Mouse (Mus musculus) hindbrain, postnatal 0 days (tissue): ENCODE data around the gene Vil1. TPM values are rescaled to one million over a fixed set of nuclear protein-coding genes. Genes with fewer than 3 reads are reported as not detected.

ENCODE experiments used
- ATAC-seq: fragments of 200-750 bp; cut with Nextera tagmentation; 2 replicates; pipeline ENCODE4 v1.8.0; 2017; ENCODE audit warnings: mild to moderate bottlenecking, moderate TSS enrichment, moderate library complexity
- DNase-seq: peaks from one replicate; pipeline ENCODE4 v3.0.0-alpha.2; 2015; ENCODE audit warnings: low spot score
- H3K27ac ChIP-seq: fragments of 300-500 bp; sonication (generic); 2 replicates; pipeline ENCODE4 v1.5.1; 2014; ENCODE audit warnings: mild to moderate bottlenecking
- H3K27me3 ChIP-seq: fragments of 300-500 bp; sonication (generic); 2 replicates; pipeline ENCODE4 v1.6.1; 2014; ENCODE audit warnings: low read length, mixed read lengths; ENCODE audit not compliant: insufficient read depth
- H3K36me3 ChIP-seq: fragments of 300-500 bp; sonication (generic); 2 replicates; pipeline ENCODE4 v1.6.1; 2014; ENCODE audit warnings: low read length, mixed read lengths; ENCODE audit not compliant: insufficient read depth
- H3K4me1 ChIP-seq: fragments of 300-500 bp; sonication (generic); 2 replicates; pipeline ENCODE4 v1.6.1; 2014; ENCODE audit warnings: antibody characterized with exemption, low read length, mixed read lengths; ENCODE audit not compliant: insufficient read depth
- H3K4me2 ChIP-seq: fragments of 300-500 bp; sonication (generic); 2 replicates; pipeline ENCODE4 v1.6.1; 2014; ENCODE audit warnings: low read depth, mild to moderate bottlenecking, low read length, moderate library complexity, mixed read lengths
- H3K4me3 ChIP-seq: fragments of 300-500 bp; sonication (generic); 2 replicates; pipeline ENCODE4 v1.5.1; 2014; ENCODE audit warnings: low read length
- H3K9ac ChIP-seq: fragments of 300-500 bp; sonication (generic); replicated peaks from 2 replicates; pipeline ENCODE4 v1.6.1; 2014; ENCODE audit warnings: mild to moderate bottlenecking, low read length, moderate library complexity, mixed read lengths
- H3K9me3 ChIP-seq: fragments of 300-500 bp; sonication (generic); 2 replicates; pipeline ENCODE4 v1.6.1; 2016; ENCODE audit warnings: low read length, mixed read lengths
- CTCF ChIP-seq: IDR thresholded peaks from 2 replicates; pipeline ENCODE4 v1.5.1; 2016; ENCODE audit warnings: antibody characterized with exemption, control low read depth, low read depth
- WGBS: fragments of 180-500 bp; shearing (Covaris S2); extraction: QIAGEN DNeasy Blood & Tissue Kit; methylation state at CpG from one replicate; pipeline ENCODE4 v1.1.7; 2014; 5-methylcytosine and 5-hydroxymethylcytosine counted together
- polyA plus RNA-seq: library from polyadenylated mRNA; unstranded; fragments of >200 nt; fragmentation: Nextera tagmentation; extraction: Ambion mirVana; gene quantifications from 2 replicates; pipeline ENCODE4 v1.2.1, GENCODE M21; 2015
- total RNA-seq: library from RNA; depleted of rRNA; stranded (reverse); fragments of >200 nt; gene quantifications from 2 replicates; pipeline ENCODE4 v1.2.3, GENCODE M21; 2014

Gene Vil1
- total and polyA plus RNA-seq, 2 experiments from 2014 or later, result 0.14 to 0.26 TPM

GRCm38 (mm10) chr1:74423147-74423546, 14.0 kb downstream of the Vil1 start:
- Histone ChIP-seq H3K36me3 (no peaks in the 10 kb centered on the region), H3K27me3 (no peaks in the 10 kb centered on the region), H3K27ac (no peak overlapping the region), H3K4me2 (no peak overlapping the region), H3K4me1 (no peaks in the 10 kb centered on the region), H3K4me3 (no peak overlapping the region), H3K9me3 (no peaks in the 10 kb centered on the region), H3K9ac (no peak overlapping the region)
- DNase-seq (no peak), ATAC-seq (no peak)
- no peak for TF ChIP-seq CTCF
- 20% methylated on average over 8 of the region's 8 CpGs for WGBS

GRCm38 (mm10) chr1:74425845-74426244, 16.7 kb downstream of the Vil1 start:
- no peaks in the 10 kb centered on the region for H3K27me3 ChIP-seq
- no peak overlapping the region for H3K4me2 ChIP-seq
- no peaks in the 10 kb centered on the region for H3K9me3 ChIP-seq
- no peaks in the 10 kb centered on the region for H3K36me3 ChIP-seq
- H3K4me3 ChIP-seq, result no peak overlapping the region
- H3K4me1 ChIP-seq, result no peaks in the 10 kb centered on the region
- ATAC-seq, result no peak
- H3K27ac ChIP-seq, result no peak overlapping the region
- DNase-seq, result no peak
- TF ChIP-seq CTCF, result no peak
- WGBS, result 71% methylated on average over 7 of the region's 7 CpGs
- H3K9ac ChIP-seq, result no peak overlapping the region

GRCm38 (mm10) chr1:74433220-74433619, 24.0 kb downstream of the Vil1 start:
- 88% methylated on average over 6 of the region's 6 CpGs for WGBS
- ATAC-seq (no peak), DNase-seq (no peak)
- Histone ChIP-seq H3K27ac (no peak overlapping the region), H3K9ac (no peak overlapping the region), H3K27me3 (no peaks in the 10 kb centered on the region), H3K36me3 (peaks cover 6% of the 10 kb centered on the region), H3K4me1 (no peaks in the 10 kb centered on the region), H3K9me3 (no peaks in the 10 kb centered on the region), H3K4me2 (no peak overlapping the region), H3K4me3 (no peak overlapping the region)
- TF ChIP-seq CTCF, result no peak

- Histone ChIP-seq H3K9me3 (no peaks in the 10 kb centered on the region), H3K27me3 (no peaks in the 10 kb centered on the region), H3K36me3 (peaks cover 13% of the 10 kb centered on the region), H3K4me1 (no peaks in the 10 kb centered on the region), H3K4me2 (no peak overlapping the region), H3K9ac (no peak overlapping the region), H3K4me3 (no peak overlapping the region), H3K27ac (no peak overlapping the region)
- no peak for TF ChIP-seq CTCF
- 70% methylated on average over 5 of the region's 5 CpGs for WGBS
- DNase-seq (no peak), ATAC-seq (no peak)
Observed at GRCm38 (mm10) chr1:74434596-74434995, 25.4 kb downstream of the Vil1 start.

- H3K4me2 ChIP-seq, result no peak overlapping the region
- no peaks in the 10 kb centered on the region for H3K4me1 ChIP-seq
- WGBS, result 82% methylated on average over 6 of the region's 6 CpGs
- no peak for TF ChIP-seq CTCF
- no peak overlapping the region for H3K9ac ChIP-seq
- DNase-seq (no peak), ATAC-seq (no peak)
- H3K4me3 ChIP-seq, result no peak overlapping the region
- H3K27me3 ChIP-seq, result no peaks in the 10 kb centered on the region
- no peak overlapping the region for H3K27ac ChIP-seq
- H3K9me3 ChIP-seq, result no peaks in the 10 kb centered on the region
- peaks cover 18% of the 10 kb centered on the region for H3K36me3 ChIP-seq
Observed at GRCm38 (mm10) chr1:74435563-74435962, 26.4 kb downstream of the Vil1 start.

- H3K4me2 ChIP-seq, result no peak overlapping the region
- peak overlapping the region; percentile 11; the same call in 1 of the 2 replicates for H3K27ac ChIP-seq
- peaks cover 26% of the 10 kb centered on the region for H3K36me3 ChIP-seq
- DNase-seq (peak; percentile 49), ATAC-seq (peak; percentile 53; the same call in 1 of the 2 replicates)
- H3K4me3 ChIP-seq, result no peak overlapping the region
- no peak for TF ChIP-seq CTCF
- H3K27me3 ChIP-seq, result no peaks in the 10 kb centered on the region
- H3K4me1 ChIP-seq, result no peaks in the 10 kb centered on the region
- 66% methylated on average over 8 of the region's 8 CpGs for WGBS
- H3K9ac ChIP-seq, result no peak overlapping the region
- H3K9me3 ChIP-seq, result no peaks in the 10 kb centered on the region
Observed at GRCm38 (mm10) chr1:74437702-74438427, 28.7 kb downstream of the Vil1 start.

- Histone ChIP-seq H3K4me3 (no peak overlapping the region), H3K27me3 (no peaks in the 10 kb centered on the region), H3K4me1 (no peaks in the 10 kb centered on the region), H3K27ac (no peak overlapping the region), H3K36me3 (peaks cover 26% of the 10 kb centered on the region), H3K4me2 (no peak overlapping the region), H3K9me3 (no peaks in the 10 kb centered on the region), H3K9ac (no peak overlapping the region)
- DNase-seq (no peak), ATAC-seq (no peak)
- WGBS, result 89% methylated on average over 19 of the region's 19 CpGs
- no peak for TF ChIP-seq CTCF
Observed at GRCm38 (mm10) chr1:74439166-74439876, 30.1 kb downstream of the Vil1 start.
